Mouse (Mus musculus): ENCODE measurements around the gene Rnf130. TPM values are rescaled to one million over a fixed set of nuclear protein-coding genes. Genes with fewer than 3 reads are reported as not detected.

Rnf130 gene
- polyA plus RNA-seq, 1 experiment from 2014 or later = 89.3 TPM

DNA sequence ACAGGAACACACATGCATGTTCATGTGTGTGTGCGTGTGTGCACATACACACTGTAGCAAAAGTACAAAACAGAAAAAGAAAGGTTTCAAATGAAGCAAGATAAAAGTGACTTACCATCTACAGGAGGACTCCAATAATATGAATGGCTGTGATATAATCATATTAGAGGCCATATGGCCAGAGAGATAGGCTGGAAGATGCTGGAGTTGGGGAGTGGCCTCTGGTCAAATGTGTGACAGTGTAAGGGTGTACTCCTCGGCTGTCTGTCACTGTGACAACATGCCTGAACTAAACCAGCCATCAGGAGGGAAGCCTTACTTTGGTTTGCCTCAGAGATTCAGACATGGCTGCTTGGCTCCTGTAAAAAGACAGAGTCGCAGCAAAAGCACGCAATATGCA lies 40.1 kb upstream of the Rnf130 start:
- Histone ChIP-seq H3K9ac (ENCODE audit: low read length) (no peak overlapping the region), H3K4me2 (ENCODE audit: low read depth, severe bottlenecking) (no peak overlapping the region), H3K4me1 (ENCODE audit: control insufficient read depth, insufficient read depth, low read length) (no peaks in the 10 kb centered on the region), H3K27ac (replicated peaks; ENCODE audit: low read depth, low read length) (no peak overlapping the region), H3K9me3 (ENCODE audit: control insufficient read depth, low read length) (no peaks in the 10 kb centered on the region), H3K4me3 (ENCODE audit: low read depth, low read length) (no peak overlapping the region), H3K27me3 (ENCODE audit: control insufficient read depth, insufficient read depth, low read length) (no peaks in the 10 kb centered on the region), H3K36me3 (ENCODE audit: control insufficient read depth, insufficient read depth, low read length) (no peaks in the 10 kb centered on the region)
- ATAC-seq (ENCODE audit: insufficient number of reproducible peaks, low FRiP score, low TSS enrichment, low read depth) (no peak), DNase-seq (ENCODE audit: low spot score) (no peak)
- WGBS = 91% methylated on average over 4 of the region's 4 CpGs

DNA sequence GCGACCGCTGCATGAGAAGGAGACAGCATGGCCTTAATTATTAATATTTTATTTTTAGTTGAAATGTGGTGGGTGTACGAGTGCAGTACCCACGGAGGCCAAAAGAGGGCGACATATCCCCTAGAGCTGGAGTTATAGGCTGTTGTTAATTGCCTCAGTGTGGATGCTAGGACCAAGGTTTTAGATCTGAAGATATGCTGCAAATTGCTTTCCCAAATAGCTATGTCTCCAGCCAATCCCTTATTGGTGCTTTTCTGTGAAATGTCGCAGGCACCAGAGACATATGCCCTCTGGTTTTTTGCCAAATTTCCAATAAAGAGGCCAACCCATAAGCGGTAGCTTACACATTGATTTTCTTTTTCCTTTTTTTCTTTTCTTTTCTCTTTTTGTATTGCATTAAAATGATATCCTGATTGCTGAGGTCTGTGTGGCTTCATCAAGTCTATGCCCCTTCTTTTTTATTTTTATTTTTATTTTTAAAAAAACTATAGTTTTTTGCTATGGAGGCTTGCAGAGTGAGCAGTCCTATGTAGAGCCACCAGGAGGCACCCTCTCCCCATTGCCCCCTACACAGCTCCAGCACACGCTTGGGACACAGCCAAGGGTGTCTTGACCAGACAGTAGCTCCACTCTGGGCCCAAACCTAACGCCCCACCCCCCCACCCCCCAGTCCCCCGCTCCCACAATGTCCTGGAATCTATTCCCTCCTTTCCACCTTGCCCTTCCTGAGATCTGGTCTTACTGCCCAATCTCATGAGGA lies 38.7 kb upstream of the Rnf130 start:
- DNase-seq (ENCODE audit: low spot score) (peak; percentile 82), ATAC-seq (ENCODE audit: insufficient number of reproducible peaks, low FRiP score, low TSS enrichment, low read depth) (no peak)
- 27% methylated on average over 10 of the region's 10 CpGs for WGBS
- Histone ChIP-seq H3K9ac (ENCODE audit: low read length) (no peak overlapping the region), H3K27ac (replicated peaks; ENCODE audit: low read depth, low read length) (no peak overlapping the region), H3K4me1 (ENCODE audit: control insufficient read depth, insufficient read depth, low read length) (no peaks in the 10 kb centered on the region), H3K4me3 (ENCODE audit: low read depth, low read length) (no peak overlapping the region), H3K36me3 (ENCODE audit: control insufficient read depth, insufficient read depth, low read length) (no peaks in the 10 kb centered on the region), H3K4me2 (ENCODE audit: low read depth, severe bottlenecking) (no peak overlapping the region), H3K27me3 (ENCODE audit: control insufficient read depth, insufficient read depth, low read length) (no peaks in the 10 kb centered on the region), H3K9me3 (ENCODE audit: control insufficient read depth, low read length) (no peaks in the 10 kb centered on the region)

DNA sequence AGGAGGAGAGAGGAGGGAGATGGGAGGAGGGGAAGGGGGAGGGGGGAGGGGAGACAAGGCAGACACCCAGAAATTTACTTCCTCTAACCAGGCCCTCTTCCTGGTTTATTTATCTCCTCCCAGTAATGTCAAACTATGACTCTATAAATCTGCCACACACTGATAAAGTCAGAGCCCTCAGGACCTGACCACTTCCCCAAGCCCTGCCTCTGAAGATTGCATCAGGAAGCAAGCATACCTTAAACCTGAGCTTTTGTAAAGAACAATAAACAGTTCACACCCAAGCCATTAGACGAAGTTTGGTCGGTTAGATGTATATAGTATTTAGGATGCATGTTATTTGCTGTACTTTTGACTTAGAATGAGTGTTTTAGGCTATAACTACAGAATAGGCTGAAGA lies 30.6 kb upstream of the Rnf130 start:
- Histone ChIP-seq H3K9me3 (ENCODE audit: control insufficient read depth, low read length) (no peaks in the 10 kb centered on the region), H3K4me3 (ENCODE audit: low read depth, low read length) (no peak overlapping the region), H3K4me2 (ENCODE audit: low read depth, severe bottlenecking) (no peak overlapping the region), H3K27me3 (ENCODE audit: control insufficient read depth, insufficient read depth, low read length) (no peaks in the 10 kb centered on the region), H3K4me1 (ENCODE audit: control insufficient read depth, insufficient read depth, low read length) (no peaks in the 10 kb centered on the region), H3K9ac (ENCODE audit: low read length) (no peak overlapping the region), H3K27ac (replicated peaks; ENCODE audit: low read depth, low read length) (no peak overlapping the region), H3K36me3 (ENCODE audit: control insufficient read depth, insufficient read depth, low read length) (no peaks in the 10 kb centered on the region)
- 54% methylated on average over 2 of the region's 2 CpGs for WGBS
- no peak for DNase-seq (ENCODE audit: low spot score)
- ATAC-seq (ENCODE audit: insufficient number of reproducible peaks, low FRiP score, low TSS enrichment, low read depth) = no peak

DNA sequence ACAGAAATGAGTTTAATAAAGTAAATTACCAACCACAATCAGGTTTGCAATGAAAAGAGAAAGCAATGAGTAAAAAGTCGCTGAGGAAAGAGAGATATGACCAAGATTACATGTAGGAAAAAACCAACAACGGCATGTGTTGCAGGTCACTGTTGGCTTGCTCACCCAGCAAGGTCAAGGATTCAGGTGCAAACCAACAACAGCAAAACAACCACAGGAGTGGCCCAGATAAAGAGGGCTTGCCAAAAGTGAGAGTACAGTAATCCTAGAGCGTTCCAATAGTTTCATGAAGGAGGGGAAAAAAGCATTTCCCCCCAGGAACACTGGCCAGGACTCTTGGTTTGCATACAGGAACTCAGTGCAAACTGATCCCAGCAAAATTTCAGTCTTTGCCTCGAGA lies 28.7 kb upstream of the Rnf130 start:
- no peak for ATAC-seq (ENCODE audit: insufficient number of reproducible peaks, low FRiP score, low TSS enrichment, low read depth)
- WGBS = 76% methylated on average over 4 of the region's 4 CpGs
- H3K4me1 ChIP-seq (ENCODE audit: control insufficient read depth, insufficient read depth, low read length) = no peaks in the 10 kb centered on the region
- no peaks in the 10 kb centered on the region for H3K27me3 ChIP-seq (ENCODE audit: control insufficient read depth, insufficient read depth, low read length)
- H3K9me3 ChIP-seq (ENCODE audit: control insufficient read depth, low read length) = no peaks in the 10 kb centered on the region
- no peaks in the 10 kb centered on the region for H3K36me3 ChIP-seq (ENCODE audit: control insufficient read depth, insufficient read depth, low read length)
- no peak overlapping the region for H3K4me2 ChIP-seq (ENCODE audit: low read depth, severe bottlenecking)
- no peak overlapping the region for H3K9ac ChIP-seq (ENCODE audit: low read length)
- H3K27ac ChIP-seq (replicated peaks; ENCODE audit: low read depth, low read length) = no peak overlapping the region
- DNase-seq (ENCODE audit: low spot score) = no peak
- H3K4me3 ChIP-seq (ENCODE audit: low read depth, low read length) = no peak overlapping the region

DNA sequence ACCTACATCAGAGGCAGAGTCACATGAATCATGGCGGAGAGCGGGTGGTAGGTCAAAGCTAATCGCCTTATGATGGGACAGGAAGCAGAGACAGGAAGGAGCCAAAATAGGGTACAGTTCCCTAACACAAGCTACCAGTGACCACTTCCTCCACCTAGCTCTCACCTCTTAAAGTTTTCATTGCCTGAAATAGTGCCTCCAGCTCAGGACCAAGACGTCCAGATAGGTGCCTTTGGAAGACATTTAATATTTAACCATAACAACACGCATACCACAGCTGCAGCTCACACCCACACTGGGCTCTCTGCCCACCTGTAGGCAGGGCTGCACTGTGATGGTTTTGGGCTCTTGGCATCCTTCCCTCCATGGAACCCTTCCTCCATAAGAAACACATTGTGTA lies 27.8 kb upstream of the Rnf130 start:
- 79% methylated on average over 5 of the region's 5 CpGs for WGBS
- ATAC-seq (ENCODE audit: insufficient number of reproducible peaks, low FRiP score, low TSS enrichment, low read depth) = no peak

DNA sequence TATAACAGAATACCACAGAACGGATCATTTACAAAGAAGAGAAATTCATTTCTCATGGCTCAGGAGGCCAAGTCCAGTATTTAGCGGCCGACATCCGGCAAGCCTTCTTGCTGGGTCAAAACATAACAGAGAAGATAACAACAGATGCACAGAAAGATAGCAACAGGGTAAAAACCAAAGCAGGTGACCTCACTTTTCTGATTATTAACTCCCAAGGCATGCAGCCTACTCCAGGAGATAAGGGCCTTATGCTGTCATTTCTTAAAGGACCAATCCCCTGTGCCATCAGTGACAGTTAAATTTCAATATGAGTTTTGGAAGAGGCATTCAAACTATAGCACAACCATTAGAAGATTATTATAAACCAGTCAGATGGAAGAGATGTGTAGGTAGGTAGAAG lies 22.3 kb upstream of the Rnf130 start:
- DNase-seq (ENCODE audit: low spot score) = no peak
- no peak for ATAC-seq (ENCODE audit: insufficient number of reproducible peaks, low FRiP score, low TSS enrichment, low read depth)
- H3K4me3 ChIP-seq (ENCODE audit: low read depth, low read length) = no peak overlapping the region
- no peak overlapping the region for H3K4me2 ChIP-seq (ENCODE audit: low read depth, severe bottlenecking)
- H3K27ac ChIP-seq (replicated peaks; ENCODE audit: low read depth, low read length) = no peak overlapping the region
- no peaks in the 10 kb centered on the region for H3K27me3 ChIP-seq (ENCODE audit: control insufficient read depth, insufficient read depth, low read length)
- no peaks in the 10 kb centered on the region for H3K36me3 ChIP-seq (ENCODE audit: control insufficient read depth, insufficient read depth, low read length)
- H3K9ac ChIP-seq (ENCODE audit: low read length) = no peak overlapping the region
- WGBS = 92% methylated on average over 4 of the region's 4 CpGs
- no peaks in the 10 kb centered on the region for H3K9me3 ChIP-seq (ENCODE audit: control insufficient read depth, low read length)
- H3K4me1 ChIP-seq (ENCODE audit: control insufficient read depth, insufficient read depth, low read length) = no peaks in the 10 kb centered on the region

More for the DNA sequence above, 27.8 kb upstream of the Rnf130 start:
- Histone ChIP-seq H3K27me3 (ENCODE audit: control insufficient read depth, insufficient read depth, low read length) (no peaks in the 10 kb centered on the region), H3K9ac (ENCODE audit: low read length) (no peak overlapping the region), H3K9me3 (ENCODE audit: control insufficient read depth, low read length) (no peaks in the 10 kb centered on the region), H3K4me2 (ENCODE audit: low read depth, severe bottlenecking) (no peak overlapping the region), H3K27ac (replicated peaks; ENCODE audit: low read depth, low read length) (no peak overlapping the region), H3K4me1 (ENCODE audit: control insufficient read depth, insufficient read depth, low read length) (no peaks in the 10 kb centered on the region), H3K4me3 (ENCODE audit: low read depth, low read length) (no peak overlapping the region), H3K36me3 (ENCODE audit: control insufficient read depth, insufficient read depth, low read length) (no peaks in the 10 kb centered on the region)
- DNase-seq (ENCODE audit: low spot score) = no peak

DNA sequence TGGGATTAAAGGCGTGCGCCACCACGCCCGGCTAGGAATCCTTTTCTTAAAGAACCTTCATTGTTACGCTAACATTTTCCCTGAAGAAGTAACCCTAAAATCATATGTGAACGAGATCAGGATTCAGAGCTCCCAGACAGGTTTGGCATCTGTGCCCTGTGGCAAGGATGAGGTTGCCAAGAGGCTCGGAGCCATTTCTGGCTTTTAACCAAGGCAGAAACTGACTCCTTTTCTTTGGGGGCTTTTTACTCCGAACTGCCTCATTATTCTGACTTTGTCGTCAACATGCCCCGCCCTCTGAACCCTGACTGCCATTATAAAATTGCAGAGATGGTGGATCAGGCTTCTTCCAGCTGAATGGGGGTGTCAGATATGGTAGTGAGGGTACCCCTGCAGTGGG lies 17.4 kb upstream of the Rnf130 start:
- Histone ChIP-seq H3K4me3 (ENCODE audit: low read depth, low read length) (no peak overlapping the region), H3K4me2 (ENCODE audit: low read depth, severe bottlenecking) (no peak overlapping the region), H3K9ac (ENCODE audit: low read length) (no peak overlapping the region), H3K36me3 (ENCODE audit: control insufficient read depth, insufficient read depth, low read length) (no peaks in the 10 kb centered on the region), H3K4me1 (ENCODE audit: control insufficient read depth, insufficient read depth, low read length) (no peaks in the 10 kb centered on the region), H3K27me3 (ENCODE audit: control insufficient read depth, insufficient read depth, low read length) (no peaks in the 10 kb centered on the region), H3K9me3 (ENCODE audit: control insufficient read depth, low read length) (no peaks in the 10 kb centered on the region), H3K27ac (replicated peaks; ENCODE audit: low read depth, low read length) (no peak overlapping the region)
- ATAC-seq (ENCODE audit: insufficient number of reproducible peaks, low FRiP score, low TSS enrichment, low read depth) (no peak), DNase-seq (ENCODE audit: low spot score) (no peak)
- 77% methylated on average over 10 of the region's 10 CpGs for WGBS

DNA sequence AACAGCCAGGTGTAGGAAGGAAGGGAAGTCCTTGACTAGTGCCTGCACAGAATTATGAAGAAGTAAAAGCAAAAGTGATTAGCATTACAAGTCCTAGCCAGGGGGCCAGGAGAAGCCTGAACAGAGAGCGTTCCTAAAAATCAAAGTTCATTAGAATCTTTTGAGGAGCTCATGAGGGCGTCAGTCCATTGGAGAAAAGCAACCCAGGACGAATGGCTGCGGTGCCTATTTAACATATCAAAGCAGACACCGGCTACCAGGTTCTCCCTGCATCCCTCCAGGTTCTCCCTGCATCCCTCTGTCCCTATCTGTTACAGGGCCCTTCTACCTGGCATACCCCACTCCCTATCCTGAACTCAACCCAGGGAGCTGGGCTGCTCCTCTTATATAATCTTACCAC lies 16.9 kb upstream of the Rnf130 start:
- Histone ChIP-seq H3K9me3 (ENCODE audit: control insufficient read depth, low read length) (no peaks in the 10 kb centered on the region), H3K4me3 (ENCODE audit: low read depth, low read length) (no peak overlapping the region), H3K9ac (ENCODE audit: low read length) (no peak overlapping the region), H3K4me1 (ENCODE audit: control insufficient read depth, insufficient read depth, low read length) (no peaks in the 10 kb centered on the region), H3K27me3 (ENCODE audit: control insufficient read depth, insufficient read depth, low read length) (no peaks in the 10 kb centered on the region), H3K4me2 (ENCODE audit: low read depth, severe bottlenecking) (no peak overlapping the region; the same call in 1 of the 2 replicates), H3K27ac (replicated peaks; ENCODE audit: low read depth, low read length) (no peak overlapping the region), H3K36me3 (ENCODE audit: control insufficient read depth, insufficient read depth, low read length) (no peaks in the 10 kb centered on the region)
- DNase-seq (ENCODE audit: low spot score) (no peak), ATAC-seq (ENCODE audit: insufficient number of reproducible peaks, low FRiP score, low TSS enrichment, low read depth) (no peak)
- WGBS = 22% methylated on average over 5 of the region's 5 CpGs

DNA sequence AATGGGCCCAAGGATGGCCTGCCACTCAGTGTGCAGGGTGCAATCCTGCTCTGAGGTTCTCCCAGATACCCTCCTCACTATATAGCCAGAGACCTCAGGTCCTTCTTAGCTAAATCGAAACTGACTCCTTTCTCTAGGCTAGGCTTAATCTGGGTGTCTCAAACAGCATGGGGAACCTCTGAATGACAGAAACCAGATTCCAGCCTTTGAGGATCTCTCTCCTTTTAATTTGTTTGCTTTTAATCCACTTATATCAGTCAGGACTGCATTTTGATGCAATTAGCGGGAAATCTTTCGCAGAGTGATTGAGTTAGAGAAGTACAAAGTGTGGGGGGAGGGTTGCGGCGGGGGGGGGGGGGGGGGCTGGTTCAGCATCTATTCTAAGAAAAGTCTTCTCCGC lies 12.1 kb upstream of the Rnf130 start:
- H3K9me3 ChIP-seq (ENCODE audit: control insufficient read depth, low read length) = no peaks in the 10 kb centered on the region
- H3K4me2 ChIP-seq (ENCODE audit: low read depth, severe bottlenecking) = no peak overlapping the region

More for the DNA sequence above, 12.1 kb upstream of the Rnf130 start:
- H3K4me1 ChIP-seq (ENCODE audit: control insufficient read depth, insufficient read depth, low read length) = no peaks in the 10 kb centered on the region
- no peak overlapping the region for H3K27ac ChIP-seq (replicated peaks; ENCODE audit: low read depth, low read length)
- no peaks in the 10 kb centered on the region for H3K27me3 ChIP-seq (ENCODE audit: control insufficient read depth, insufficient read depth, low read length)
- no peaks in the 10 kb centered on the region for H3K36me3 ChIP-seq (ENCODE audit: control insufficient read depth, insufficient read depth, low read length)
- no peak overlapping the region for H3K4me3 ChIP-seq (ENCODE audit: low read depth, low read length)
- ATAC-seq (ENCODE audit: insufficient number of reproducible peaks, low FRiP score, low TSS enrichment, low read depth) (no peak), DNase-seq (ENCODE audit: low spot score) (no peak)
- 80% methylated on average over 6 of the region's 6 CpGs for WGBS
- H3K9ac ChIP-seq (ENCODE audit: low read length) = no peak overlapping the region

Data from limb, embryonic 11.5 days (tissue).